Mouse (Mus musculus) heart, embryonic 12.5 days (tissue): ENCODE results near the gene Gm38431. TPM values are rescaled to one million over a fixed set of nuclear protein-coding genes. Genes with fewer than 3 reads are reported as not detected.

ENCODE experiments used
- microRNA counts: library from miRNA; unstranded; fragments of <30 nt; microRNA quantifications from one replicate; lab custom pipeline; 2017
- microRNA-seq: library from miRNA; unstranded; fragments of <30 nt; microRNA quantifications from one replicate; pipeline ENCODE4, GENCODE M21; 2017
- polyA plus RNA-seq: library from polyadenylated mRNA; unstranded; fragments of >200 nt; fragmentation: Nextera tagmentation; extraction: Ambion mirVana; gene quantifications from 2 replicates; pipeline ENCODE4 v1.2.1, GENCODE M21; 2016

Gene Gm38431
- polyA plus RNA-seq, 1 experiment from 2014 or later, result 1.8 TPM

MicroRNA genes within 50 kb of the gene (microRNA counts, 519-probe panel; counts per million panel counts)
- 4,750 counts per million, percentile 50 among the panel's probes with 10 or more counts for microRNA mmu-miR-1900 (lab: Ali Mortazavi, UCI)

Small RNAs within 50 kb of the gene (microRNA-seq; reads per million reads assigned to microRNA genes)
- gene Mir1900 (not detected), gene Mir7082 (not detected)

Other genes with a start within 250 kb of the Gm38431 start
- gene A230050P20Rik, start 223.4 kb downstream of the Gm38431 start, polyA plus RNA-seq, result 6.5 and 7.1 TPM in 2 replicates
- gene Angptl6, start 212.3 kb downstream of the Gm38431 start, polyA plus RNA-seq, result 1.5 and 2.5 TPM in 2 replicates
- gene Ppan, start 203.8 kb downstream of the Gm38431 start, polyA plus RNA-seq, result 43.5 and 44.3 TPM in 2 replicates
- 215 and 236 TPM in 2 replicates for gene Eif3g, start 193.4 kb downstream of the Gm38431 start, polyA plus RNA-seq
- gene Dnmt1, start 132.1 kb downstream of the Gm38431 start, polyA plus RNA-seq, result 86.6 and 86.8 TPM in 2 replicates
- 22.5 and 25.9 TPM in 2 replicates for gene S1pr2, start 115.2 kb downstream of the Gm38431 start, polyA plus RNA-seq
- 123 and 126 TPM in 2 replicates for gene Mrpl4, start 89.3 kb downstream of the Gm38431 start, polyA plus RNA-seq
- gene Icam1, start 76.0 kb downstream of the Gm38431 start, polyA plus RNA-seq, result 8.9 and 9.3 TPM in 2 replicates
- 5.6 and 8.1 TPM in 2 replicates for gene Icam4, start 62.6 kb downstream of the Gm38431 start, polyA plus RNA-seq
- gene Icam5, start 59.9 kb downstream of the Gm38431 start, polyA plus RNA-seq, result not detected in 2 replicates
- 1.0 and 1.1 TPM in 2 replicates for gene Zglp1, start 24.9 kb downstream of the Gm38431 start, polyA plus RNA-seq
- 0.63 and 0.69 TPM in 2 replicates for gene Gm49373, start 18.9 kb downstream of the Gm38431 start, polyA plus RNA-seq
- gene Fdx1l, start 18.4 kb downstream of the Gm38431 start, polyA plus RNA-seq, result 44.2 and 47.7 TPM in 2 replicates
- 62.9 and 67.7 TPM in 2 replicates for gene Raver1, start within 50 bp of the Gm38431 start, polyA plus RNA-seq
- 15.3 and 17.5 TPM in 2 replicates for gene Tyk2, start 39.2 kb upstream of the Gm38431 start, polyA plus RNA-seq
- 232 and 241 TPM in 2 replicates for gene Cdc37, start 58.0 kb upstream of the Gm38431 start, polyA plus RNA-seq
- gene Pde4a, start 73.7 kb upstream of the Gm38431 start, polyA plus RNA-seq, result 10.1 and 10.2 TPM in 2 replicates
- 46.7 and 49.6 TPM in 2 replicates for gene Keap1, start 147.4 kb upstream of the Gm38431 start, polyA plus RNA-seq
- 0.10 and 0.19 TPM in 2 replicates for gene S1pr5, start 156.4 kb upstream of the Gm38431 start, polyA plus RNA-seq
- 43.8 and 47.8 TPM in 2 replicates for gene Atg4d, start 173.3 kb upstream of the Gm38431 start, polyA plus RNA-seq
- 11.9 and 13.6 TPM in 2 replicates for gene Kri1, start 196.0 kb upstream of the Gm38431 start, polyA plus RNA-seq
- gene Cdkn2d, start 199.4 kb upstream of the Gm38431 start, polyA plus RNA-seq, result 88.5 and 89.2 TPM in 2 replicates
- 0.23 and 0.58 TPM in 2 replicates for gene Ap1m2, start 220.3 kb upstream of the Gm38431 start, polyA plus RNA-seq
- gene Slc44a2, start 228.7 kb upstream of the Gm38431 start, polyA plus RNA-seq, result 69.1 and 73.6 TPM in 2 replicates